Mouse (Mus musculus) central nervous system, embryonic 14 days (tissue): ENCODE measurements around the gene Dck. TPM values are rescaled to one million over a fixed set of nuclear protein-coding genes. Genes with fewer than 3 reads are reported as not detected.

Source experiments
- polyA plus RNA-seq: library from polyadenylated mRNA; depleted of rRNA; stranded (reverse); fragments of >200 nt; gene quantifications from 2 replicates; pipeline ENCODE4 v1.2.3, GENCODE M21; 2012; rRNA removed

Dck gene
- polyA plus RNA-seq: 37.3 and 48.4 TPM in 2 replicates

DNA sequence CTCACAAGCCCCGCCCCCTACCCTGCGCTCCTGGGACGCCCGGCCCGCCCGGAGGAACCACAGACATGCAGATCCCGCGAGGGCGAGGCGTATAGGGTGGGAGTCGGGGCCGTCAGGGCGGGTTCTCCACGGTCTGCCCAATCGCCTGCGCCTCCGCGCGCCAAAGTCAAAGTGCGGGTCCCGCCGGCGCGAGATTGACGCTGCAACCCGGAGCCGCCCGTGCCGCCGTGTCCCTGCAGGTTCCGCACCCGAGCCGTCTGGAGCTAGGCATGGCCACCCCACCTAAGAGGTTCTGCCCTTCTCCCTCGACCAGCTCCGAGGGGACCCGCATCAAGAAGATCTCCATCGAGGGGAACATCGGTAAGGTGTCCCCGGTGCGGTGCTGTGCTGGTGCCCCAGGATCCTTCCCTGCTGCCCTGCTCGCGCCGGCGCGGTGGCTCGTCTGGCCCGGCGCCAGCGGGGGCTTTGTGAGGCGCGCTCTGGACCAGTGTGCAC lies at the start of gene Dck:
TSS of gene Dck (plus strand) at position 10 of the 495 bp plus-strand sequence.

DNA sequence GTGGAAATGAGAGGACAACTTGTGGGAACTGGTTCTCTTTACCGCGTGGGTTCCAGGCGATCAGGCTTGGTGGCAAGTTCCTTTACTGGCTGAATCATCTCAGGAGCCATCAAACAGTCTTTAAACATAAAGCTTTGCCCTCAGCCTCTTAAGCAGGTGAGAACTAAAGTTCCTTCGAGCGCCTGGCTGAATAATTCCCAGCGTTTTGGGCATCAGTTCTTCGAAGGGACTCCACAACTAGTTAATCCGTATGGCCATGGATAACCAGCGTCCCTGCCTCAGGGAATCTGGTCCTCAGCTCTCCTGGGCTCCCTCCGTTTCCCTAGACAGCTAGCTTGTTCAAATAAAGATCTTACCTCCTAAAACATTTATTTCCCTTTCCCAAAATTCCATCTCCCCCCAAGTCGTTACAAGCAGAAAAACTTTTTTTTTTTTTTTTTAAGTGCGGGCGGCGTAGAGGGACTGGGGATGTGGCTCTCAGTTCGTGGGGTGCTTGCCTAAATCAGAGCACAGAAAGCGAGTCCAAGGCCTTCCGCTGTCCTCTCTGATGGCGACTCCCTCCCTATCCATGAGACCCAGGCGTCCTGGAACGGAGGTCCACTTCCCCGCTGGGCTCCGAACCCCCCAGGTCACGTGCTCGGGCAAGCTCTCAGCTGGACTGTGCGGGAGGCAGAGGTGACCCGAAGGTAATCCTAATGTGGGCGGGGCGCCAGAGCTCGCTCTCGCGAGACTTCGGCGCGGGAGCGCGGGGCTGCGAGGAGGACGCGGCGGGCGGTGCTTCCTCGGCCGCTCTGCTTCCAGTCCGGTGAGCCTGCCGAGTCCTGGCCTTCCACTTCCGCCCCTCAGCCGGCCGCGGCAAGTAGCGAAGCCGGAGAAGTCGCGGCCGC lies 44.4 kb upstream of the Dck start, which contains the start of gene Mob1b:
TSS of gene Mob1b (plus strand) at position 740 of the 887 bp plus-strand sequence.

Other genes with a start within 250 kb of the Dck start
- gene Jchain, start 237.1 kb upstream of the Dck start, polyA plus RNA-seq: 0.75 and 1.1 TPM in 2 replicates
- 39.4 and 40.8 TPM in 2 replicates for gene Utp3, start 210.5 kb upstream of the Dck start, polyA plus RNA-seq
- gene Rufy3, start 200.0 kb upstream of the Dck start, polyA plus RNA-seq: 131 and 141 TPM in 2 replicates
- gene Grsf1, start 88.8 kb upstream of the Dck start, polyA plus RNA-seq: 65.1 and 76.9 TPM in 2 replicates
- gene Mob1b, start 44.1 kb upstream of the Dck start, polyA plus RNA-seq: 13.4 and 16.0 TPM in 2 replicates
- gene Slc4a4, start 121.8 kb downstream of the Dck start, polyA plus RNA-seq: 3.3 and 4.4 TPM in 2 replicates